Mouse (Mus musculus): ENCODE measurements around the gene Ube3c.

- TF ChIP-seq POLR2A (IDR thresholded peaks at IDR 0.05; ENCODE audit: insufficient read depth, low read depth, low read length) (no peak), CTCF (IDR thresholded peaks at IDR 0.05) (no peak), EP300 (IDR thresholded peaks at IDR 0.05; ENCODE audit: insufficient read depth, low read depth, low read length) (no peak)
These were observed 9.0 kb downstream of the Ube3c start for GRCm38 (mm10) chr5:29577795-29578631.
